10 mouse cellular contexts compared by ENCODE assay signal in the genomic region with DNA sequence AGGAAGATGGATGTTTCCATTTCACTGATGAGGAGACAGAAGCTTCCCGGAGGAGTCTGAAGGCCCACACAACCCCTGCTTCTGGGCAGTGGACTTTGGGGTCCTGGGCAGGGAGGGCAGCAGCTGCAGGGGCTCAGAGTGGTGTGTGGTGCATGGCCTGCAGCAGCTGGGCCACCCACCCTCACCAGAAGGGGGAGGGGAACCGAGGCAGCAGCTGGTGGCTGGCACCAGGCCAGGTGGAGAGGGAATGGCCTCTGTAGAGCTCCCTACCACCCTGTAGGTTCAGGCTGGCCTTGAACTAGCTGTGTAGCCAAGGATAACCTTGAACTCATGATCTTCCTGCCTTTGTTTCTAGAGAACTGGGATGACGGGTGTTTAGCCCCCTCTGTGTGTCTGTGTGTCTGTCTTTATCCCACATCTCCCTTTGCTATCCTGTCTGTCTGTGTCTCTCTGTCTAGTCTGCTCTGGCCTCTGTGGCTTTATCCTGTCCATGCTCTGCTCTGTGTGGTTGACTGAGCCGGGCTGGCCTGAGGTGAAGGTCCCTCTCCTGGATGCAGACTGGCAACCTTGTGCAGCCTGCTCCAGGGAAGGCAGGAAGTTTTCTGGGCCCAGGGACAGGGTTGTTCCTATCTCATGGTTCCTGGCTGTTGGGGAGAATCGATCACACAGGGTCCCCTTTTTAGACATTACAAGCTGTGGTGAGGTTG. TPM values are rescaled to one million over a fixed set of nuclear protein-coding genes. Genes with fewer than 3 reads are reported as not detected.
A peak's percentile ranks its signal among the peaks of the same experiment; 100 is the strongest.
DNase-seq lines count a peak whose midpoint lies in the region; ATAC-seq and TF ChIP-seq lines count a peak whose summit lies in the region.
"Had no signal": no experiment of that assay in that cellular context is flagged by ENCODE, and none has a peak within 500 bp of the region (broad histone marks: within the 10 kb centered on the region; RNA-seq: fewer than 3 reads in every experiment).

No protein-coding gene starts in this region.

- H3K4me2 ChIP-seq in lung, embryonic 14.5 days: no peak overlapping the region
- H3K4me2 ChIP-seq in lung, postnatal 0 days (replicated peaks; ENCODE audit: low read depth, low read length): no peak overlapping the region
- no peak overlapping the region for H3K4me2 ChIP-seq in stomach, postnatal 0 days (replicated peaks; ENCODE audit: low read depth)
- H3K4me2 ChIP-seq: lung, embryonic 15.5 days had no signal

- ATAC-seq in cerebellum, adult (ENCODE audit: insufficient number of reproducible peaks, low FRiP score, low TSS enrichment): no peak
- peak; percentile 58; the same call in 1 of the 2 replicates for ATAC-seq in lung, embryonic 14.5 days (ENCODE audit: insufficient read depth)
- no peak for ATAC-seq in lung, postnatal 0 days
- ATAC-seq in stomach, postnatal 0 days (ENCODE audit: low FRiP score, low TSS enrichment): no peak

- no peak for TF ChIP-seq EP300 in lung, postnatal 0 days (IDR thresholded peaks at IDR 0.05)
- no peak for TF ChIP-seq EP300 in stomach, postnatal 0 days (optimal IDR thresholded peaks at IDR 0.05)

- peaks cover 6% of the 10 kb centered on the region; the same call in 1 of the 2 replicates for H3K27me3 ChIP-seq in lung, embryonic 14.5 days (ENCODE audit: insufficient read depth, low read length)
- no peaks in the 10 kb centered on the region for H3K27me3 ChIP-seq in lung, postnatal 0 days (replicated peaks; ENCODE audit: insufficient read depth, low read length)
- H3K27me3 ChIP-seq in testis, adult 2 months (ENCODE audit: control insufficient read depth, insufficient read depth, low read length): no peaks in the 10 kb centered on the region
- no peaks in the 10 kb centered on the region for H3K27me3 ChIP-seq in stomach, postnatal 0 days (ENCODE audit: control insufficient read depth, insufficient read depth, low read length)

- no peaks in the 10 kb centered on the region for H3K9me3 ChIP-seq in lung, embryonic 14.5 days (ENCODE audit: low read depth, low read length)
- no peaks in the 10 kb centered on the region for H3K9me3 ChIP-seq in lung, postnatal 0 days (ENCODE audit: low read length)
- no peaks in the 10 kb centered on the region for H3K9me3 ChIP-seq in stomach, postnatal 0 days (ENCODE audit: control insufficient read depth, low read length)
- H3K9me3 ChIP-seq: lung, embryonic 15.5 days had no signal

- no peaks in the 10 kb centered on the region for H3K36me3 ChIP-seq in lung, embryonic 14.5 days (ENCODE audit: insufficient read depth)
- H3K36me3 ChIP-seq in lung, postnatal 0 days (ENCODE audit: insufficient read depth, low read length): no peaks in the 10 kb centered on the region
- no peaks in the 10 kb centered on the region for H3K36me3 ChIP-seq in testis, adult 2 months (ENCODE audit: control insufficient read depth, insufficient read depth, low read length)
- H3K36me3 ChIP-seq in stomach, postnatal 0 days (ENCODE audit: control insufficient read depth, insufficient read depth, low read length): no peaks in the 10 kb centered on the region
- H3K36me3 ChIP-seq: lung, embryonic 15.5 days had no signal

- no peak overlapping the region for H3K4me3 ChIP-seq in lung, embryonic 14.5 days (ENCODE audit: low read depth, low read length)
- no peak overlapping the region for H3K4me3 ChIP-seq in lung, postnatal 0 days (ENCODE audit: low read depth, low read length)
- no peak overlapping the region for H3K4me3 ChIP-seq in testis, adult 2 months (ENCODE audit: control insufficient read depth, low read depth, low read length)
- no peak overlapping the region for H3K4me3 ChIP-seq in stomach, postnatal 0 days (ENCODE audit: low read depth, low read length)
- H3K4me3 ChIP-seq: lung, embryonic 15.5 days had no signal

- WGBS in lung, embryonic 14.5 days: 39% methylated on average over 5 of the region's 5 CpGs
- WGBS in lung, postnatal 0 days: 32% methylated on average over 5 of the region's 5 CpGs
- WGBS in stomach, postnatal 0 days: 27% methylated on average over 5 of the region's 5 CpGs

- peak; percentile 6; the same call in 1 of the 2 replicates for TF ChIP-seq CTCF in lung, embryonic 14.5 days (IDR thresholded peaks at IDR 0.05; ENCODE audit: low read depth)
- no peak for TF ChIP-seq CTCF in lung, postnatal 0 days (IDR thresholded peaks at IDR 0.05)
- TF ChIP-seq CTCF in testis, adult 2 months (IDR thresholded peaks at IDR 0.05; ENCODE audit: control insufficient read depth, insufficient read depth, insufficient replicate concordance, low read depth, low read length): no peak
- no peak for TF ChIP-seq CTCF in stomach, postnatal 0 days (IDR thresholded peaks at IDR 0.05; ENCODE audit: low read depth)

- H3K9ac ChIP-seq in lung, embryonic 14.5 days: no peak overlapping the region
- no peak overlapping the region for H3K9ac ChIP-seq in lung, postnatal 0 days (replicated peaks; ENCODE audit: low read depth)
- no peak overlapping the region for H3K9ac ChIP-seq in stomach, postnatal 0 days (ENCODE audit: low read length)
- H3K9ac ChIP-seq: lung, embryonic 15.5 days had no signal

- peak; percentile 77 for DNase-seq in cerebellum, postnatal 10 days
- DNase-seq in lung, embryonic 14.5 days: peak; percentile 76
- no peak for DNase-seq in lung, postnatal 0 days (ENCODE audit: low spot score)
- DNase-seq in testis, postnatal 14 days (ENCODE audit: low spot score): no peak
- peak; percentile 31 for DNase-seq in stomach, postnatal 0 days (ENCODE audit: low spot score)
- DNase-seq in thymus, postnatal 10 days (ENCODE audit: low spot score in 2 of 2): no peak
- DNase-seq: gastrocnemius, postnatal 25 days had no signal

- no peak for TF ChIP-seq POLR2A in testis, adult 2 months (IDR thresholded peaks at IDR 0.05; ENCODE audit: control insufficient read depth, low read depth, low read length)

- peaks cover 4% of the 10 kb centered on the region; the same call in 1 of the 2 replicates for H3K4me1 ChIP-seq in lung, embryonic 14.5 days (ENCODE audit: insufficient read depth)
- no peaks in the 10 kb centered on the region for H3K4me1 ChIP-seq in lung, postnatal 0 days (ENCODE audit: insufficient read depth, low read depth, low read length)
- H3K4me1 ChIP-seq in testis, adult 2 months (ENCODE audit: control insufficient read depth, insufficient read depth, low read length): peaks cover 7% of the 10 kb centered on the region
- no peaks in the 10 kb centered on the region for H3K4me1 ChIP-seq in stomach, postnatal 0 days (replicated peaks; ENCODE audit: control insufficient read depth, insufficient read depth)

- H3K27ac ChIP-seq in lung, embryonic 14.5 days (ENCODE audit: low read depth): no peak overlapping the region
- H3K27ac ChIP-seq in lung, postnatal 0 days (ENCODE audit: low read length): no peak overlapping the region
- H3K27ac ChIP-seq in testis, adult 2 months (ENCODE audit: control insufficient read depth, insufficient read depth, low read depth, low read length): 0 out of 2 replicates have a peak overlapping the region, but pooled peaks have one; percentile 9
- H3K27ac ChIP-seq in stomach, postnatal 0 days (replicated peaks): no peak overlapping the region
- H3K27ac ChIP-seq: lung, embryonic 15.5 days had no signal

RNA-seq across cellular contexts. Expression of a gene that starts 11.0 kb away (rescaled TPM):
- 148 and 175 TPM in 2 replicates for polyA plus RNA-seq in lung, embryonic 14.5 days (2014; fragmentation: Nextera tagmentation; extraction: Ambion mirVana)
- 34.7 and 36.2 TPM in 2 replicates for polyA plus RNA-seq in lung, postnatal 0 days (2015; fragmentation: Nextera tagmentation; extraction: Ambion mirVana)
- 13.4 and 14.9 TPM in 2 replicates for polyA plus RNA-seq in testis, adult 2 months (2012; rRNA removed)
- 30.9 and 37.0 TPM in 2 replicates for polyA plus RNA-seq in stomach, postnatal 0 days (2015; fragmentation: Nextera tagmentation; extraction: Ambion mirVana)

RNA-seq across cellular contexts. Expression of a gene that starts 37.9 kb away (rescaled TPM):
- polyA plus RNA-seq in lung, embryonic 14.5 days (2014; fragmentation: Nextera tagmentation; extraction: Ambion mirVana): 663 and 669 TPM in 2 replicates
- 511 and 651 TPM in 2 replicates for polyA plus RNA-seq in lung, postnatal 0 days (2015; fragmentation: Nextera tagmentation; extraction: Ambion mirVana)
- polyA plus RNA-seq in testis, adult 2 months (2012; rRNA removed): 446 and 549 TPM in 2 replicates
- polyA plus RNA-seq in stomach, postnatal 0 days (2015; fragmentation: Nextera tagmentation; extraction: Ambion mirVana): 859 and 899 TPM in 2 replicates

RNA-seq across cellular contexts. Expression of a gene that starts 45.1 kb away (rescaled TPM):
- 224 and 268 TPM in 2 replicates for polyA plus RNA-seq in lung, embryonic 14.5 days (2014; fragmentation: Nextera tagmentation; extraction: Ambion mirVana)
- polyA plus RNA-seq in lung, postnatal 0 days (2015; fragmentation: Nextera tagmentation; extraction: Ambion mirVana): 90.6 and 90.7 TPM in 2 replicates
- polyA plus RNA-seq in testis, adult 2 months (2012; rRNA removed): 135 and 153 TPM in 2 replicates
- polyA plus RNA-seq in stomach, postnatal 0 days (2015; fragmentation: Nextera tagmentation; extraction: Ambion mirVana): 81.1 and 82.9 TPM in 2 replicates

RNA-seq across cellular contexts. Expression of a gene that starts 50.1 kb away (rescaled TPM):
- not detected in 2 replicates for polyA plus RNA-seq in lung, embryonic 14.5 days (2014; fragmentation: Nextera tagmentation; extraction: Ambion mirVana)
- not detected in 2 replicates for polyA plus RNA-seq in lung, postnatal 0 days (2015; fragmentation: Nextera tagmentation; extraction: Ambion mirVana)
- 0.43 and 0.52 TPM in 2 replicates for polyA plus RNA-seq in testis, adult 2 months (2012; rRNA removed)
- 0.01 and 0.02 TPM in 2 replicates for polyA plus RNA-seq in stomach, postnatal 0 days (2015; fragmentation: Nextera tagmentation; extraction: Ambion mirVana)
- polyA plus RNA-seq: lung, embryonic 15.5 days had no signal

RNA-seq across cellular contexts. Expression of a gene that starts 57.0 kb away (rescaled TPM):
- polyA plus RNA-seq in lung, embryonic 14.5 days (2014; fragmentation: Nextera tagmentation; extraction: Ambion mirVana): 7.4 and 8.6 TPM in 2 replicates
- polyA plus RNA-seq in lung, postnatal 0 days (2015; fragmentation: Nextera tagmentation; extraction: Ambion mirVana): 6.0 and 6.3 TPM in 2 replicates
- polyA plus RNA-seq in testis, adult 2 months (2012; rRNA removed): 596 and 686 TPM in 2 replicates
- 4.1 and 4.5 TPM in 2 replicates for polyA plus RNA-seq in stomach, postnatal 0 days (2015; fragmentation: Nextera tagmentation; extraction: Ambion mirVana)

Comparison
In these comparisons a context has a peak if more than half of its experiments do, and no peak if none do; other contexts are left out.
1. DNase-seq: peak in cerebellum, postnatal 10 days (2 of 2), lung, embryonic 14.5 days (single experiment) and stomach, postnatal 0 days (single experiment); none in lung, postnatal 0 days (single experiment), testis, postnatal 14 days (single experiment) and thymus, postnatal 10 days (0 of 2).